Mouse (Mus musculus) granulocyte monocyte progenitor cell, adult 5-6 weeks (primary cell): ENCODE measurements around the gene Trmt2b. TPM values are rescaled to one million over a fixed set of nuclear protein-coding genes. Genes with fewer than 3 reads are reported as not detected.
"Not testable (repeated sequence)": the region's sequence is repeated elsewhere in the genome, so short reads cannot be mapped to it uniquely, and the experiment has no call there.

ENCODE experiments used
- ATAC-seq: replicated peaks from 2 replicates; pipeline ENCODE4 v1.8.0; 2016; ENCODE audit warnings: mild to moderate bottlenecking, moderate TSS enrichment, inconsistent platforms; ENCODE audit not compliant: poor library complexity, severe bottlenecking
- total RNA-seq, 2 experiments: library from RNA; stranded (forward) in 1 of 2; stranded (reverse) in 1 of 2; fragments of 200-712, 200-1000 nt in 1 of 2; fragments of >200 nt in 1 of 2; fragmentation: Nextera tagmentation in 1 of 2; gene quantifications; 2 replicates each; pipeline ENCODE4 v1.2.3; 2014 to 2017

The Trmt2b gene
- 23.1 and 30.0 TPM in 2 replicates for total RNA-seq (2014; fragmentation: Nextera tagmentation)
- 34.4 and 34.9 TPM in 2 replicates for total RNA-seq (2017)

- ATAC-seq: peak; percentile 100
These were observed at the start of gene Trmt2b for GRCm38 (mm10) chrX:134276275-134277160. Trmt2b (minus strand) TSS chrX:134276984.

GRCm38 (mm10) chrX:134319153-134319932 is 42.6 kb upstream of the Trmt2b start:
- ATAC-seq: peak; percentile 46

DNA sequence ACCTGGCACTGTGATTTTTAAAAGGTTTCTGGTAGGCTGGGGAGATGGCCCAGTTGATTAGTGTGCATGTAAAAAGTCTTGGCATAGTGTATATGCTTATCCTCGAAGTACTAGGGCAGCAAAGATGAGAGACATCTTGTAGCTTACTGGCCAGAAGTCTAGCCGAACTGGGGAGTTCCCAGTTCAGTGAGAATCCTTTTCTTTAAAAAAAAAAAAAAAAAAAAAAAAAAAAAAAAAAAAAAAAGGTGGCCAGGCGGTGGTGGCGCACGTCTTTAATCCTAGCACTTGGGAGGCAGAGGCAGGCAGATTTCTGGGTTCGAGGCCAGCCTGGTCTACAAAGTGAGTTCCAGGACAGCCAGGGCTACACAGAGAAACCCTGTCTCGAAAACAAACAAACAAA is 34.4 kb upstream of the Trmt2b start:
- not testable (repeated sequence) for ATAC-seq

GRCm38 (mm10) chrX:134308275-134308634 is 31.5 kb upstream of the Trmt2b start:
- ATAC-seq: peak; percentile 74

DNA sequence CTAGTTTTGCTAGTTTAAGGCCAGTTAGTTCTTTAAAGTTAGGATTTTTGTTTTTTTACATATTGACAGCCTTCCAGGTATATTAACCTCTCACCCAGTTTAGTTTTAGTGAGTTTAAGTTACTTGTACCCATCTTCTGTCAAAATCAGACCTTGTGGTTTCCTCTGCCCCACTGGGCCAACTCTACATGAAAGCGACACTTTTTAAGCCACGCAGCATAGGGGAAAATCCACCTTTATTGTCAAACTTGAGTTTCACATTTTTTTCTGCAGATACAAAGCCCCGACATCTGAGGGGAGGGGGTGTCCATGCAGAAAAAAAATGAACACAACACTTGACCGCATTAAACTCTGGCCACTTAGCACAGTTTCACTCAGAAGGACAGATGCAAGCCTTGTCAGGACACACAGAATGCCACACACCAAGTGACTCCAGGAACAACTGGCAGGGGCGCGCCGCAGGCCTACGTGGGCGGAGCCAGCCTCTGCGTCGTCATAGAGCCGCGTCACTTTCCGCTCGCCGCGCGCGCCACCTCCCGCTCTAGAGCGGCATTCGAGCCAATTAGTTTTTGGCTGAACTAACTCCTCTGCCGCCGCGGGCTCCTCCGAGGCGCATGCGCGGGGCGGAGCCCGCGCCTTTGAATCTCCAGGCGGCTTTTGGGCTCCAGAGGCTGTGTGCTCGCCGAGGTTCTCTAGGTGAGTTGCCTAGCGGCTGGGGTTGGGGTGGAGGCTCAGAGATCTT is 30.9 kb upstream of the Trmt2b start, which contains the start of gene Cenpi:
Cenpi (plus strand) TSS at position 551 of the 741 bp plus-strand sequence.
- peak; percentile 98 for ATAC-seq

- ATAC-seq: no peak
These were observed 26.5 kb upstream of the Trmt2b start for GRCm38 (mm10) chrX:134303287-134303686.

DNA sequence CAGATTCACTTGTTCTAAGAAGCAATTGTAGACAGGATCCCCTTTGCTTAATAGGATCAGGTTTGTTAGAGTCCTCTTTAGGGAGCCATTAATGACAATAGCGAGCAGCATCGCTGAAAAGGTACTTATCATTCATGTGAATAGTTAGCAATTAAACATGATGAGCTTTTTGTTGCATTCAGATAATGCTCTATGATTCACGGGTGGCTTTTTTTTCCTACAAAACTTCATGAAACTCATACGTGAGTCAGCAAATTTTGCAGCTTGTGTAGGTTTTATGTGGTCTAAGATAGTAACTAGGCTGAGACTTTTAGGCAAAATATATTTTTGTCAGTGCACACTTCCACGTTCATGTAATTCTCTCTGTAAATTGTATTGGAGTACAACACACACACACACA is 23.4 kb upstream of the Trmt2b start:
- no peak for ATAC-seq

DNA sequence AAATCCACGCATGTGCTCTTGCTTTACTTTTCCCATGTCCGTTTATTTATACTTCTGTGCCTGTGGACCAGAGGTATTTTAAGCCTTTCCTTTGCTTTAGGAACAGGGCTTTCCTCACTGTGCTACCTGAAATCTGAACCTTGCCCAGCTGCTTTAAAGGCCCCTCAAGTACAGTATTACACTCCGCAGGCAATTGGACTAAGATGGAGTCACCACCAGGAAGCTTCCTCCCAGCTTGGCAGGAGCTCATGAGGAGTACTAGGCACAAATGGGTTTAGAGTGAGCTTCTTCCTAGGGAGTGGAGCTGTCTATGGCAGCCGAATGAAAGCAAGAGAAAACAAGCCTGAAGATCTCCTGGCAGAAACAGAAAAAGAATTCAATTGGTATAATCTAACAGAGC is 20.4 kb upstream of the Trmt2b start:
- no peak for ATAC-seq

DNA sequence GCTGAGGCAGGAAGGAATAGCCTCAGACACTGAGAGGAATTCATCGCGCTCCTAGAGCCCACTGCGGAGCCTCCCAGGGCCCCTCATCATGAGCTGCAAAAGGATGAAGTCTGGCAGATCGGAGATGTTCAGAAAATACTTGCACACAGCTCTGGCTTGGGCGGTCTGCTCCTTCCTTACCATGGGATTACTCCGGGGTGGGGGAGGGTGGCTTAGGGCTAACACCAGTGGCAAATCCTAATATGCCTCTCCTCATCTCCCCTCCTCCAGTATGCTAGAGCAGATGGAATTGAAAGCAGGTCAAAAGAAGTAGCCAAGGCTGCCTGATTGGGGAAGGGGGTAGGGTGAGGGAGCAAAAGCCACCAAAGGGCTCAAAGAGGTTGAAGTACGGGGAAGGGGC is 20.0 kb upstream of the Trmt2b start:
- ATAC-seq: no peak

DNA sequence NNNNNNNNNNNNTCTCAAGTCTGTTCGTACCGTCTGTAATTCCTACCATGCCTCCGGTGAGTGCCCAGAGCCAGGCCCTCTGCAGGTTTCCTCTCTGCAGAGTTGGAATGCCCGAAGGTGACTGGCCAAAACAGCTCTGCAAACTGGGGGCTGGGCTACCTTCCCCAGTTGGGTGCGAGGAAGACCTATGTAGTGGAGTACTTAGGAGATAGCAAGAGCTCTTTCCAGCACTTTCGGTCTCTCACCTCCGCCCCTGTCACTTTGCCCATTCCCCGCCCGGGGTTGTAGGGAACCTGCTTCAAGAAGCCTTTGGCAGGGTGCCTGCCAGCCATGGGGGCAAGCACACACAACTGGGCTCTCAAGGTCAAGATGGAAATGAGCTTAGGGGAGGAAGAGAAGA is 19.5 kb upstream of the Trmt2b start:
- ATAC-seq: peak; percentile 42

- ATAC-seq: no peak
These were observed 10.5 kb upstream of the Trmt2b start for GRCm38 (mm10) chrX:134287305-134287704.

- no peak for ATAC-seq
These were observed 9.0 kb upstream of the Trmt2b start for GRCm38 (mm10) chrX:134285791-134286190.

GRCm38 (mm10) chrX:134285102-134285501 is 8.3 kb upstream of the Trmt2b start:
- ATAC-seq: no peak

GRCm38 (mm10) chrX:134280531-134280930 is 3.7 kb upstream of the Trmt2b start:
- no peak for ATAC-seq

GRCm38 (mm10) chrX:134275715-134276114 is 1.1 kb downstream of the Trmt2b start:
- ATAC-seq: no peak

DNA sequence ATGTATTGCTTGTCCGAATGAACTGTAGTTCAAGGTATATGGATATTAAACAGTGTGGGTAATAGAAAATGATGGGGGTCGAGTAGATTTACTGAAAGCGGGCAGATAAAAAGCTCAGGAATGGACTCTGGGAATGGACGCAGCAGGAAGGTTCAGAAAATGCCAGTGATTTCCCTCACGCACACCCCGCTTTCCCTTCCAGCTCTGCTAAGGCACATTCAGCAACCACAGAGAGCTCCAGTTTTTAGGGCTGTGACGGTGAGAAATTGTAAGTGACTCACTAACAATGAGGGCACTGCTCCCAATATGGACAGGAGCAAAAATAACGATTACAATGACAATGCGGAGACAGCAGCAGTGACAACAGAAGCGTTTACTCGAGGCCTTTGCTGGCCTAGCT is 14.7 kb downstream of the Trmt2b start:
- ATAC-seq: no peak

DNA sequence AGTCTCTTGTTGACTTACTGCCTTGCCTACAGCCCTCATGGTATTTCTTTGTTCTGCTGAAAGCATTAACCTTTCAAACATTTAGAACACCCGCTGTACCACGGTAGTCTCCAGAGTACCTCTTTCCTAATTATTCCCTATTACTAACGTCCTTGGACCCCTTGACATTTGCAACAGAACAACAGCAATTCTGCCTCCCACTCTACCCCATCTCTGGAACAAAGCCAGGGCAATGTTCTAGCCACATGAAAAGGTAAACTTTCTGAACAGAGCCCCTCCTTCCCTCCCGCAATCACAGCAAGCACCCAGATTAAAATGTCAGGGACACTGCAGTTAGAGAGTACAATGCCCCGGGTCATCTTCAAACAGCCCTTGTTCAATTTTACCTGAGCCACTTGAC is 15.6 kb downstream of the Trmt2b start:
- ATAC-seq: no peak

DNA sequence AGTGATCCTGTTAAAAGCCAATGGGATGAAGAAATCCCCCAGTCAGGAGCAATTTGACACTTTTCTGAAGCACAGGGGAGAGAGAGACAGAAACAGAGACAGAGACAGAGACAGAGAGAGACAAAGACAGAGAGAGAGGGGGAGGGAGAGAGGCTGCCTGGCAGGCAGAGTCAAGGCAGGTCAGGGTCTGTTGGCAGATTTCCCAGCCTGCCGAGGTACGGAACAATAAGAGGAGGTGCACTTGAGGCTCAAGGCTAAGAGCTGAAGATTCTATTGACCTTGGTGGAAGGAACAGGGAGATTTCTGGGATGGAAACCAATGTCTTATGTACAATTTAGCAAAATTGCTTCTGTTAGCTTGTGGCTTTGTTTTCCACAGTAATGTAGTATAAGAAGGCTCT is 28.6 kb downstream of the Trmt2b start:
- ATAC-seq: no peak

GRCm38 (mm10) chrX:134245946-134246345 is 30.8 kb downstream of the Trmt2b start:
- ATAC-seq: no peak

- peak; percentile 67 for ATAC-seq
These were observed 38.5 kb downstream of the Trmt2b start for GRCm38 (mm10) chrX:134238266-134238665.

DNA sequence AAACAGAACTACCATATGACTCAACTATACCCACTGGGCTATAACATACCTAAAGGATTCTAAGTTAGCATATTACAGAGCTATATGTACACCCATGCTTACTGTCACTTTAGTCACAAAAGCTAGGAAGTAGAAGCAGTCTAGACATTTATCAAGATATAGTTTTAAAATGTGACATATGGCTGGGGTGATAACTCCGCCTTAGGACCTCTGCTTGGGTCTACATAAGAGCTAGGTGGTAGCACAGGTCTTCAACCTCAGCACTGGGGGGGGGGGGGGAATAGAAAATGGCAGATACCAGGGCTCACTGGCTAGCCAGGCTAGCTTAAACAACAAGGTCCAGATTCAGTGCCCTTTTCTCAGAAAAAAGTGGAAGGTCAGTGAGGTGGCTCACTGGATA is 43.7 kb downstream of the Trmt2b start:
- no peak for ATAC-seq
